In the genomic region with DNA sequence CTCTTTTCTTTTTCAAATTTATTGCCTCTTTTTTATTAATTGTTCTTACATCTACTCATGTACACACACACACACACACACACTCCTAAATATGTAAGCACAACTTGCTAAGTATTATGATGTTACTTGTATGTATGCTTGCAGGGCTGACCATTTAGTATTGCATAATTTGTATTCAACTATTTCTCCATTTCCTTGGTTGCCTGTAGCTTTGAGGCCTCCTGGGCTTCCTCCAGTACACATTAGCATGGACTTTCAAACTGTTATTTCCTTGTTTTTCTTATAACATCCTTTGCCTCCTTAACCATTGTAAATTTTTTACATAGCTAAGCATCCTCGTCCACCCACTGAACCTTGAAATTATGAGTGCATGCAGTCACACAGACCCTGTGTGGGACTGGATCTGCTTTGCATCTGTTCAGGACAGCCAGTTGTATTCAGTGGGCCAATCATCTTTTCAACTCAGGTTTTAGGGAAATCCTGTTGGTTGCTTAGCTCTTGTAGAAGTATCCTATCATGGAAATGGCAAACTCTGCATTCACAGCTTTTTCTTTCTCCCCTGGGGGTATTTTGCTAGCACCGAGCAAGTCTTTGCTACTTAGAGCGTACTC, we compare ENCODE assay signal across 20 mouse cellular contexts.
A peak's percentile ranks its signal among the peaks of the same experiment; 100 is the strongest.
DNase-seq lines count a peak whose midpoint lies in the region; ATAC-seq lines count a peak whose summit lies in the region.
"Had no signal": no experiment of that assay in that cellular context is flagged by ENCODE, and none has a peak within 500 bp of the region (broad histone marks: within the 10 kb centered on the region; RNA-seq: fewer than 3 reads in every experiment).

No protein-coding gene starts in this region.

- no peaks in the 10 kb centered on the region for H3K36me3 ChIP-seq in forebrain, embryonic 13.5 days (ENCODE audit: poor library complexity, severe bottlenecking)
- no peaks in the 10 kb centered on the region for H3K36me3 ChIP-seq in forebrain, embryonic 11.5 days (ENCODE audit: control insufficient read depth, insufficient read depth, low read length)
- no peaks in the 10 kb centered on the region for H3K36me3 ChIP-seq in midbrain, embryonic 14.5 days (ENCODE audit: control insufficient read depth, insufficient read depth, low read length)
- H3K36me3 ChIP-seq in midbrain, embryonic 11.5 days (ENCODE audit: control insufficient read depth, insufficient read depth, low read length), result no peaks in the 10 kb centered on the region
- H3K36me3 ChIP-seq: embryonic facial prominence, embryonic 13.5 days; hindbrain, embryonic 12.5 days; midbrain, embryonic 13.5 days; neural tube, embryonic 12.5 days; stomach, embryonic 15.5 days had no signal

- no peaks in the 10 kb centered on the region for H3K9me3 ChIP-seq in forebrain, embryonic 13.5 days (replicated peaks)
- H3K9me3 ChIP-seq in forebrain, embryonic 11.5 days (ENCODE audit: control insufficient read depth, low read length), result no peaks in the 10 kb centered on the region
- no peaks in the 10 kb centered on the region for H3K9me3 ChIP-seq in midbrain, embryonic 14.5 days (ENCODE audit: control insufficient read depth, low read length)
- H3K9me3 ChIP-seq in midbrain, embryonic 11.5 days (ENCODE audit: control insufficient read depth, low read length), result no peaks in the 10 kb centered on the region
- H3K9me3 ChIP-seq: embryonic facial prominence, embryonic 13.5 days; hindbrain, embryonic 12.5 days; midbrain, embryonic 13.5 days; neural tube, embryonic 12.5 days; stomach, embryonic 15.5 days had no signal

- no peak overlapping the region for H3K27ac ChIP-seq in forebrain, embryonic 13.5 days
- H3K27ac ChIP-seq in forebrain, embryonic 11.5 days (ENCODE audit: low read depth, low read length), result no peak overlapping the region
- H3K27ac ChIP-seq in midbrain, embryonic 14.5 days (replicated peaks; ENCODE audit: low read depth, low read length), result no peak overlapping the region
- no peak overlapping the region for H3K27ac ChIP-seq in midbrain, embryonic 11.5 days (ENCODE audit: low read depth, low read length)
- H3K27ac ChIP-seq: embryonic facial prominence, embryonic 13.5 days; hindbrain, embryonic 12.5 days; left cerebral cortex, adult 2 months; midbrain, embryonic 13.5 days; neural tube, embryonic 12.5 days; stomach, embryonic 15.5 days had no signal

- 0 out of 2 replicates have a peak, but pooled peaks have one; percentile 33 for ATAC-seq in forebrain, embryonic 13.5 days
- ATAC-seq in forebrain, embryonic 11.5 days (replicated peaks; ENCODE audit: low FRiP score), result no peak
- no peak for ATAC-seq in midbrain, embryonic 14.5 days (ENCODE audit: low FRiP score, low TSS enrichment)
- ATAC-seq in midbrain, embryonic 11.5 days (ENCODE audit: low FRiP score), result no peak
- ATAC-seq: intestine, postnatal 0 days; liver, postnatal 0 days; midbrain, embryonic 13.5 days had no signal

- 33% methylated on average over 3 of the region's 3 CpGs for WGBS in forebrain, embryonic 13.5 days
- WGBS in forebrain, embryonic 11.5 days, result 46% methylated on average over 3 of the region's 3 CpGs
- 17% methylated on average over 3 of the region's 3 CpGs for WGBS in midbrain, embryonic 14.5 days
- 49% methylated on average over 3 of the region's 3 CpGs for WGBS in midbrain, embryonic 11.5 days

- H3K9ac ChIP-seq in forebrain, embryonic 13.5 days, result no peak overlapping the region
- H3K9ac ChIP-seq in forebrain, embryonic 11.5 days (ENCODE audit: low read length), result no peak overlapping the region
- no peak overlapping the region for H3K9ac ChIP-seq in midbrain, embryonic 14.5 days (replicated peaks; ENCODE audit: low read length)
- no peak overlapping the region for H3K9ac ChIP-seq in midbrain, embryonic 11.5 days (ENCODE audit: low read length)
- H3K9ac ChIP-seq: embryonic facial prominence, embryonic 13.5 days; hindbrain, embryonic 12.5 days; liver, postnatal 0 days; midbrain, embryonic 13.5 days; neural tube, embryonic 12.5 days; stomach, embryonic 15.5 days had no signal

- no peaks in the 10 kb centered on the region for H3K27me3 ChIP-seq in forebrain, embryonic 13.5 days
- H3K27me3 ChIP-seq in forebrain, embryonic 11.5 days (ENCODE audit: control insufficient read depth, insufficient read depth, low read length), result no peaks in the 10 kb centered on the region
- no peaks in the 10 kb centered on the region for H3K27me3 ChIP-seq in midbrain, embryonic 14.5 days (ENCODE audit: control insufficient read depth, insufficient read depth, low read length)
- H3K27me3 ChIP-seq in midbrain, embryonic 11.5 days (ENCODE audit: control insufficient read depth, insufficient read depth, low read length), result no peaks in the 10 kb centered on the region
- H3K27me3 ChIP-seq: embryonic facial prominence, embryonic 13.5 days; hindbrain, embryonic 12.5 days; midbrain, embryonic 13.5 days; neural tube, embryonic 12.5 days; stomach, embryonic 15.5 days had no signal

- no peak for DNase-seq in forebrain, embryonic 11.5 days (ENCODE audit: low spot score)
- peak; percentile 31 for DNase-seq in midbrain, embryonic 14.5 days
- DNase-seq in midbrain, embryonic 11.5 days (ENCODE audit: low spot score, missing footprints), result no peak
- peak; percentile 45 for DNase-seq in kidney, postnatal 10 days
- DNase-seq in MN1 (ENCODE audit: low spot score), result no peak
- no peak for DNase-seq in frontal cortex, postnatal 14 days (ENCODE audit: low spot score in 2 of 2)
- DNase-seq in layer of hippocampus, adult 18-20 months (ENCODE audit: low spot score in 2 of 2), result no peak
- DNase-seq: adrenal gland, adult 8-10 months; cerebellum, postnatal 14 days; liver, postnatal 0 days; right cerebral cortex, postnatal 4 days; thymus, postnatal 14 days had no signal

- H3K4me1 ChIP-seq in forebrain, embryonic 13.5 days, result peaks cover 19% of the 10 kb centered on the region
- no peaks in the 10 kb centered on the region for H3K4me1 ChIP-seq in forebrain, embryonic 11.5 days (replicated peaks; ENCODE audit: control insufficient read depth, insufficient read depth, low read length)
- H3K4me1 ChIP-seq in midbrain, embryonic 14.5 days (ENCODE audit: control insufficient read depth, insufficient read depth, low read length), result peaks cover 6% of the 10 kb centered on the region
- no peaks in the 10 kb centered on the region for H3K4me1 ChIP-seq in midbrain, embryonic 11.5 days (ENCODE audit: control insufficient read depth, insufficient read depth, low read length)
- H3K4me1 ChIP-seq: neural tube, embryonic 12.5 days; stomach, embryonic 15.5 days had no signal

- H3K4me3 ChIP-seq in forebrain, embryonic 13.5 days, result no peak overlapping the region
- no peak overlapping the region for H3K4me3 ChIP-seq in forebrain, embryonic 11.5 days (ENCODE audit: low read depth, low read length)
- H3K4me3 ChIP-seq in midbrain, embryonic 14.5 days (replicated peaks; ENCODE audit: low read depth, low read length), result no peak overlapping the region
- H3K4me3 ChIP-seq in midbrain, embryonic 11.5 days (ENCODE audit: low read depth, low read length), result no peak overlapping the region
- H3K4me3 ChIP-seq: embryonic facial prominence, embryonic 13.5 days; hindbrain, embryonic 12.5 days; left cerebral cortex, adult 2 months; midbrain, embryonic 13.5 days; neural tube, embryonic 12.5 days; stomach, embryonic 15.5 days had no signal

- no peak overlapping the region for H3K4me2 ChIP-seq in forebrain, embryonic 13.5 days
- H3K4me2 ChIP-seq in forebrain, embryonic 11.5 days (ENCODE audit: low read depth, low read length, severe bottlenecking), result no peak overlapping the region
- no peak overlapping the region for H3K4me2 ChIP-seq in midbrain, embryonic 14.5 days (ENCODE audit: low read length)
- no peak overlapping the region for H3K4me2 ChIP-seq in midbrain, embryonic 11.5 days
- H3K4me2 ChIP-seq: embryonic facial prominence, embryonic 13.5 days; hindbrain, embryonic 12.5 days; midbrain, embryonic 13.5 days; neural tube, embryonic 12.5 days; stomach, embryonic 15.5 days had no signal

Comparison
In these comparisons a context has a peak if more than half of its experiments do, and no peak if none do; other contexts are left out.
1. DNase-seq: peak in midbrain, embryonic 14.5 days (single experiment) and kidney, postnatal 10 days (single experiment); none in forebrain, embryonic 11.5 days (single experiment), midbrain, embryonic 11.5 days (single experiment), MN1 (single experiment), frontal cortex, postnatal 14 days (0 of 2) and layer of hippocampus, adult 18-20 months (0 of 2).